Comparison of ENCODE assay signal across 9 mouse cellular contexts in genomic region chr11:94992754-94993606, GRCm38 (mm10). TPM values are rescaled to one million over a fixed set of nuclear protein-coding genes. Genes with fewer than 3 reads are reported as not detected.
DNase-seq lines count a peak whose midpoint lies in the region; ATAC-seq and TF ChIP-seq lines count a peak whose summit lies in the region.
"Had no signal": no experiment of that assay in that cellular context is flagged by ENCODE, and none has a peak within 500 bp of the region (broad histone marks: within the 10 kb centered on the region; RNA-seq: fewer than 3 reads in every experiment).

No protein-coding gene starts in this region.

- ATAC-seq in lung, embryonic 16.5 days (ENCODE audit: low read depth) = peak; percentile 4; the same call in 1 of the 2 replicates

- H3K4me3 ChIP-seq in cortical plate, adult 2 months (ENCODE audit: insufficient read depth, low read length) = peak overlapping the region; percentile 49
- H3K4me3 ChIP-seq in lung, embryonic 16.5 days (ENCODE audit: low read length) = peak overlapping the region; percentile 89

- H3K27me3 ChIP-seq in lung, embryonic 16.5 days (ENCODE audit: control insufficient read depth, insufficient read depth, low read depth, low read length) = no peaks in the 10 kb centered on the region

- TF ChIP-seq CTCF in cortical plate, adult 2 months (IDR thresholded peaks at IDR 0.05; ENCODE audit: extremely low read depth, insufficient read depth, low read length) = no peak

- peaks cover 21% of the 10 kb centered on the region for H3K4me1 ChIP-seq in cortical plate, adult 2 months (ENCODE audit: control insufficient read depth, insufficient read depth, low read length)
- peaks cover 55% of the 10 kb centered on the region for H3K4me1 ChIP-seq in lung, embryonic 16.5 days (replicated peaks; ENCODE audit: control insufficient read depth, insufficient read depth, low read length)

- WGBS in lung, embryonic 16.5 days = 1% methylated on average over 22 of the region's 22 CpGs

- H3K9ac ChIP-seq in lung, embryonic 16.5 days (ENCODE audit: low read length) = peak overlapping the region; percentile 93

- 0 out of 2 replicates have a peak, but pooled peaks have one; percentile 10 for TF ChIP-seq POLR2A in cortical plate, adult 2 months (IDR thresholded peaks at IDR 0.05; ENCODE audit: extremely low read depth, insufficient read depth, low read length)

- DNase-seq in spleen, postnatal 10 days (ENCODE audit: low spot score in 2 of 2) = peak; percentile 61 to 63
- no peak for DNase-seq in spleen, adult 12 weeks (ENCODE audit: low spot score)
- DNase-seq in heart, adult 18-20 months = peak; percentile 75 to 83
- peak; percentile 62 to 68 for DNase-seq in kidney, adult 8-10 months
- DNase-seq in right cerebral cortex, postnatal 25 days = peak; percentile 56
- no peak for DNase-seq in c-Kit-positive CD71-positive TER-119-positive erythroid progenitor cells, embryonic 14.5 days (ENCODE audit: low spot score)

- H3K36me3 ChIP-seq in lung, embryonic 16.5 days (ENCODE audit: control insufficient read depth, insufficient read depth, low read length) = peaks cover 15% of the 10 kb centered on the region

- H3K4me2 ChIP-seq in lung, embryonic 16.5 days (ENCODE audit: low read depth, low read length) = peak overlapping the region; percentile 96

- no peaks in the 10 kb centered on the region for H3K9me3 ChIP-seq in lung, embryonic 16.5 days (ENCODE audit: control insufficient read depth, low read length)

- peak overlapping the region; percentile 72 for H3K27ac ChIP-seq in cortical plate, adult 2 months (ENCODE audit: insufficient read depth, low read length)
- peak overlapping the region; percentile 41 for H3K27ac ChIP-seq in lung, embryonic 16.5 days (ENCODE audit: low read length)

RNA-seq across cellular contexts. Expression of gene Ppp1r9b, which starts 2.1 kb away (rescaled TPM):
- 284 and 326 TPM in 2 replicates for polyA plus RNA-seq in cortical plate, adult 2 months (2012; rRNA removed)
- total RNA-seq in heart, adult 18-20 months (2021) = 10 to 100 TPM; 44.8 to 47.2 TPM
- 8.2 and 8.3 TPM in 2 replicates for polyA plus RNA-seq in lung, embryonic 16.5 days (2015; fragmentation: Nextera tagmentation; extraction: Ambion mirVana)

RNA-seq across cellular contexts. Expression of gene Samd14, which starts 16.7 kb away (rescaled TPM):
- 17.8 and 18.0 TPM in 2 replicates for polyA plus RNA-seq in cortical plate, adult 2 months (2012; rRNA removed)
- total RNA-seq in heart, adult 18-20 months (2021) = 1 to 10 TPM; 1.1 to 1.9 TPM
- polyA plus RNA-seq in lung, embryonic 16.5 days (2015; fragmentation: Nextera tagmentation; extraction: Ambion mirVana) = 13.4 and 14.0 TPM in 2 replicates

RNA-seq across cellular contexts. Expression of gene Sgca, which starts 16.9 kb away (rescaled TPM):
- 1.6 and 1.8 TPM in 2 replicates for polyA plus RNA-seq in cortical plate, adult 2 months (2012; rRNA removed)
- total RNA-seq in heart, adult 18-20 months (2021) = 100 to 1,000 TPM; 182 to 184 TPM
- 1.3 and 1.4 TPM in 2 replicates for polyA plus RNA-seq in lung, embryonic 16.5 days (2015; fragmentation: Nextera tagmentation; extraction: Ambion mirVana)

RNA-seq across cellular contexts. Expression of gene Hils1, which starts 25.6 kb away (rescaled TPM):
- not detected in 2 replicates for polyA plus RNA-seq in cortical plate, adult 2 months (2012; rRNA removed)
- not detected for total RNA-seq in heart, adult 18-20 months (2021)
- polyA plus RNA-seq in lung, embryonic 16.5 days (2015; fragmentation: Nextera tagmentation; extraction: Ambion mirVana) = not detected in 2 replicates
- total RNA-seq: heart, postnatal 36 days had no signal

RNA-seq across cellular contexts. Expression of gene Pdk2, which starts 48.2 kb away (rescaled TPM):
- 106 TPM in 2 replicates for polyA plus RNA-seq in cortical plate, adult 2 months (2012; rRNA removed)
- 100 to 1,000 TPM; 421 to 452 TPM for total RNA-seq in heart, adult 18-20 months (2021)
- 37.3 and 43.3 TPM in 2 replicates for polyA plus RNA-seq in lung, embryonic 16.5 days (2015; fragmentation: Nextera tagmentation; extraction: Ambion mirVana)

Comparison
In these comparisons a context has a peak if more than half of its experiments do, and no peak if none do; other contexts are left out.
1. DNase-seq: peak in spleen, postnatal 10 days (2 of 2), heart, adult 18-20 months (2 of 2), kidney, adult 8-10 months (2 of 2) and right cerebral cortex, postnatal 25 days (single experiment); none in spleen, adult 12 weeks (single experiment) and c-Kit-positive CD71-positive TER-119-positive erythroid progenitor cells, embryonic 14.5 days (single experiment).
2. RNA of gene Ppp1r9b, which starts 2.1 kb away (polyA plus RNA-seq): 284 to 326 TPM in cortical plate, adult 2 months; 8.2 to 8.3 TPM in lung, embryonic 16.5 days; every median in the first group is over 10 times any median in the second.